Mouse (Mus musculus) retina, postnatal 1 day (tissue): ENCODE results near the gene Col12a1.

ENCODE experiments used
- DNase-seq: peaks from one replicate; pipeline ENCODE4 v3.0.0-alpha.2; 2012

Col12a1 gene

DNA sequence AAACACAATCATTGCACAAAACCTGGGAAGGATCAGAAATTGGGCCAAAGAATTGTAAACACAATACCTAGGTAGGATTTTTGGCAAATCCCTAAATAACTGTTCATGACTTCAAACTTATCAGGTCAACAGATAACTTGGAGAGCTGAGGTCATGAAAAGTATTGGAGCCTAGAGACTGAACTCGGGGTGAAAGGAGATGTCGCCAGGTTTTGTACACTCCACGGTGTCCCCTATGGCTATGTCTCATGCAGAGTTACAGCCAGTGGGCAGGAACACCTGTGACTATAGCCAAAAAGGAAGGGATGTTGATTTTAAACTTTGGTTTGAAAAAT, 118.4 kb downstream of the Col12a1 start:
- no peak for DNase-seq

GRCm38 (mm10) chr9:79599395-79600236, 119.0 kb downstream of the Col12a1 start:
- DNase-seq, result no peak

DNA sequence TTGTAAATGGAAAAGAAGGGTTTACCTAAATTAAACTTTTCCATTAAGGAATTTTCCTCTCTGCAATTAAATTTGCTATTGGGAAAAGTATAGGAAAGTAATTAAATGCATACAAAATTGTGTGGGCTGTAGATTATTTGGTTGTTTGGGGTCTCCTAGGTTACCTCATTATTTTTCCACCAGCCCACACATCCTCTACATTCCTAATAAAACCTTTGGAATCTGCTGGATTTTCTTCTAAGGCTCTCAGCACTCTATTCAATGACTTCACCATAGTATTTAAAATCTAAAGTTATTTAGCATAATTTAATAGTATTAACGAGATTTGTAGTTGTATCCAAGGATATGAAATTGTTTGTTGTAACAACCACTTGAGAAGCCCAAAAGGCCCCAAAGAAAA, 120.1 kb downstream of the Col12a1 start:
- DNase-seq, result no peak

- DNase-seq, result no peak
Observed at GRCm38 (mm10) chr9:79586415-79587195, 132.0 kb downstream of the Col12a1 start.

GRCm38 (mm10) chr9:79566838-79567237, 151.8 kb downstream of the Col12a1 start:
- no peak for DNase-seq

DNA sequence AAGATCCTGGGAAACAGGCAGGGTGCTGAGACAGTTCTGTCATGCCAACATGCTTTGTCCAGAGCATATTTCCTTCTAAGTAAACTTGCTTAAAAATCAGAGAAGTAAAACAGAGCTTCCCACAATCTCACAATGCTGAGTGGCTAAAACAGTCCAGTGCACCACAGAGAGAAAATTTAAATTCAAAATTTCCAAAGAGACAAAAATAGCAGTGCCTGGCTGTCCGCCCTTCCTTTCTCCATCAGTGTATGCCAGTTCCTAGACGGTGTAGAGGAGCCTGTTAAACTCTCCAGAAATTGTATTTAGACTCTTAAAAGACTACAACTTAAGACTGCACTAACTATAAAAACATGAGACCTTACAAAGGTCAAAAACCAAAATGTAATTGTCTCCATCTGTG, 165.3 kb downstream of the Col12a1 start:
- DNase-seq, result no peak
